ENCODE assay signal across 18 mouse cellular contexts in genomic region chr15:8643997-8644692, GRCm38 (mm10).
"Had no signal": no experiment of that assay in that cellular context is flagged by ENCODE, and none has a peak within 500 bp of the region (broad histone marks: within the 10 kb centered on the region; RNA-seq: fewer than 3 reads in every experiment).

No protein-coding gene starts in this region.

- ATAC-seq: midbrain, embryonic 15.5 days had no signal

- H3K9ac ChIP-seq: liver, embryonic 15.5 days; midbrain, embryonic 15.5 days; neural tube, embryonic 12.5 days; stomach, embryonic 15.5 days had no signal

- H3K4me1 ChIP-seq: liver, embryonic 15.5 days; megakaryocyte, embryonic 14.5 days; midbrain, embryonic 15.5 days; stomach, embryonic 15.5 days had no signal

- H3K36me3 ChIP-seq: liver, embryonic 15.5 days; midbrain, embryonic 15.5 days; stomach, embryonic 15.5 days had no signal

- H3K27me3 ChIP-seq: liver, embryonic 15.5 days; midbrain, embryonic 15.5 days; neural tube, embryonic 12.5 days; stomach, embryonic 15.5 days had no signal

- H3K4me3 ChIP-seq: liver, embryonic 15.5 days; megakaryocyte, embryonic 14.5 days; midbrain, embryonic 15.5 days; neural tube, embryonic 12.5 days; stomach, embryonic 15.5 days had no signal

- H3K27ac ChIP-seq: kidney, postnatal 0 days; liver, embryonic 15.5 days; macrophage; midbrain, embryonic 15.5 days; neural tube, embryonic 12.5 days; stomach, embryonic 15.5 days had no signal

- H3K9me3 ChIP-seq: liver, embryonic 15.5 days; midbrain, embryonic 15.5 days; neural tube, embryonic 12.5 days; stomach, embryonic 15.5 days had no signal

- DNase-seq: kidney, adult 11 months; kidney, adult 9 months; kidney, postnatal 36 days; left cerebral cortex, postnatal 4 days; lung, postnatal 14 days; right cerebral cortex, postnatal 4 days; spleen, adult 18-20 months; thymus, adult 2 months; thymus, postnatal 25 days had no signal

- H3K4me2 ChIP-seq: liver, embryonic 11.5 days; liver, embryonic 15.5 days; midbrain, embryonic 11.5 days; midbrain, embryonic 15.5 days; neural tube, embryonic 12.5 days; stomach, embryonic 15.5 days had no signal
